Mouse (Mus musculus) retina, embryonic 14.5 days (tissue): ENCODE data around the gene Eprs.
"Not testable (repeated sequence)": the region's sequence is repeated elsewhere in the genome, so short reads cannot be mapped to it uniquely, and the experiment has no call there.

ENCODE experiments used
- DNase-seq: peaks from one replicate; pipeline ENCODE4 v3.0.0-alpha.2; 2015; ENCODE audit warnings: low spot score

The Eprs gene

DNA sequence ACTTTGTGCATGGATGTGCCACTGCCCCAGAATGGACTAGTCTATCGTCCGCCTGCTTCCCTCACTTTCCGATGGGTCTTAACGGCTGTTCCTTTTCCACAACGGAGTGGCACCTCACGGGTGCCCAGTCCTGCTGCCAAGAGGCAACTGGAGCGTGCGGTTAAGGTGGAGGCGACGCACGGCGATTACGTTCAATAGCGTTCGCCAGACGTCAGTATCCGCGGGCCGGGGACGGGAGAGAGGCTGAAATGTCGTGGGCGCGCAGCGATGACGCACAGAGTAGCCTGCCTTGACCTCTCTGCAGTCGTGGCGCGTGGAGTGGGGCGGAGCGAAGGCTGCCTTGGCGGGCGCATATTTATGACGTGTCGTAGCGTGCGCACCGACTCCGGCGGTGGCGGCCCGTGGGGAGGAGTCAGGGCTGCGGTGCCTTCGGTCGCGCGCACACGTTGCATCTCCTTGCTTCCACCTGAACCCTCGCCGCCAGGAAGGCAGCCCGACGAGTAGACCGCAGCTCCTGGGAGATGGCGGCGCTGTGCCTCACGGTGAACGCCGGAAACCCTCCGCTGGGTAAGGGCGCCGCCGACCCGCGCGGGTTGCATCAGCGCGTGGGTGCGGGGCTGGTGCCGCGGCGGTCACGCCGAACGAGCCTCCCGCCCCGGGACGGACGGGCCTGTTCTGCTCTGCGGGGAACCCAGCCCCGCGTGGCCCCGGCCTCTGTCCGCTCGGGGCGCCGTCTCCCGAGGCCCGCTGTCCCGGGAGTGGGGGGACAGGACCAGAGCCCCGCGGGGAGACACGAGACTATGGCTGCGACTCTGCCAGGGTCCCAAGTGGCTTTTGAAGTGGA lies at the start of gene Eprs:
Eprs (plus strand) TSS at position 368 of the 844 bp plus-strand sequence.
- DNase-seq = peak; percentile 99

DNA sequence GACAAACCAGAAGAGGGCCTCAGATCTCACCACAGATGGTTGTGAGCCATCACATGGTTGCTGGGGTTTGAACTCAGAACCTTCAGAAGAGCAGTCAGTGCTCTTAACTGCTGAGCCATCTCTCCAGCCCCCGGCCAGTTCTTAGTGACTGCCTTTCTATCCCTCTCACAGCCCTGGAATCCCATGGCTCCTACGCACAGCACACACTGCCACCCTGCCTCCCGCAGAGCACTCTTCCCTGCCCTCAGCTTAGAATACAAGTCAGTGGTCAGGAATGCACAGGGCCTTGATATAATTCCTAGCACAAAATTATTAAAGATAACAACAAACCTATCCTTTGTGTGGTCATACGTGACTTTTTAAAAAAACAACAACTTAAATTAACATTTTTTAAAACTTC lies 48.3 kb upstream of the Eprs start:
- no peak for DNase-seq

DNA sequence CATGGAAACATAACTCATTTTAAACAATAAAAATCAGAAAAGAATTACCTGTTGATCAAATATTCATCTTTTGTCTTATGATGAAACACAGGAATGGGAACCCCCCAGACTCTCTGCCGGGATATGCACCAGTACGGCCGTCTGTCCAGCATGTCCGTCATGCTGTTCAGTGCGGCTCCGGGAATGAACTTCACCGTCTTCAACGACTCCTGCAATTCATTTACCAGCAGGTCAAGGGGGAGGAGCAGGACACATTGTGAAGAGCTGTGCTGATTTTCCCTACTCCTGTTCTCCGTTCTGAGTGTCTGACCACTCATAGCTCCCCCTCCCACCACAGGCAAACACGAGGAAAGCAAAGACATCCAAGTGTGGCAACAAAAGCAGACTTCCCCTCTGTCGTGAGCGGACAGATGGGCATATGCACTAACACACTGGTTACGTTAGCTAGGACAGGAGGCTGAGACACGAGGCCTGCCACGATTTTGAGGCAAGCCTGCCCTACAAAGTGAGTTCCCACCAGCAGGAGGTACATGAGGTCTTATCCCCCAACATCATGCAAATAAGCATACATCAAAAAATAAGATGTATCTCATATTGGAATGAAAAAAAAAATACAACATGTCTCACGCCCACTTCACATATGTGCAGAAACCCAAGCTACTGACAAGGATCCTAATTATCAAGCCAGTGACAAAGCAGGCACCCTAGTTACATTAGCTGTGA lies 46.8 kb upstream of the Eprs start:
- no peak for DNase-seq

GRCm38 (mm10) chr1:185327754-185328345 lies 35.0 kb upstream of the Eprs start:
- DNase-seq = not testable (repeated sequence)

GRCm38 (mm10) chr1:185328721-185329610 lies 33.9 kb upstream of the Eprs start, which contains the start of gene Iars2:
Gene Iars2, minus strand, starts transcription at chr1:185329396.
- peak; percentile 92 for DNase-seq

GRCm38 (mm10) chr1:185329851-185330250 lies 33.0 kb upstream of the Eprs start:
- DNase-seq = no peak

GRCm38 (mm10) chr1:185331364-185331763 lies 31.5 kb upstream of the Eprs start:
- DNase-seq = no peak

DNA sequence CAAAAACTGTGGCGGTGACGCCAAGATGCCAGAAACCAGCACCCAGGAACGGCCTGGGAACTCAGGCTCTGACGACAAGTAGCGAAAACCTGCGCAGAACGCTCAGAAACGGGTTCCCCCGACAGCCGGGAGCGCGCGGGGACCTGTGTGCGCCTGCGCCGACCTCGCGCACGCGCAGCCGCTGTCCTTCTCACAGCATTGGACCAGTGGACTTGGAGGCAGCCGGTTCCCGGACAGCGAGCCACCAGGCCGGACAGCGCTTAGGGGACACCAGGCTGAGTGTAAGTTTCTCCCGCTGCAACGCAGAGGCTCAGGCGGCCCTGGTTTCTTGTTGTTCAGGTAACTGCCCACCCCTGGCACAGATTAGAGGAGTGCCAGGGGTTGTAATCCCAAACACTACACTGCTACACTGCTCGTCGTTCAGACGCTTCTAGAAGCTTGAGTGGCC lies 30.8 kb upstream of the Eprs start, which contains the start of gene Bpnt1:
Bpnt1 (plus strand) TSS at position 167 of the 448 bp plus-strand sequence.
- peak; percentile 95 for DNase-seq

DNA sequence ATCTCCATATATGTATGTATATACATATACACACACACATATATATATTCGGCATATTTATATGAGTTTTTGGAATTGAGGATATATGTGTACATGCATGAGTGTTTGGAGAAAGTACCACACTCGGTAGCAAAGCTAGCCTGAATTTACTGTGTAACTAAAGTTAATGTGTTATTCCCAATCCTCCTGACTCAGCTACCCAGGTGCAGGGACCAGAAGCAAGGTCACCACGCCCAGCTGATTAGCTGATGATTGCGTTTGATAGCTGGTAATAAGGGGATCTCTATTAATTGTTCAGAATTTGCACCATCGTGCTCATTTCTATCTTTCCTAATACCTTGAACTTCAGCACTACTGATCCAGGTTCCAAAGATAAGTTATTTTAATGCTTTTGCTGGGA lies 29.2 kb upstream of the Eprs start:
- DNase-seq = no peak

- DNase-seq = no peak
These were observed 28.7 kb upstream of the Eprs start for GRCm38 (mm10) chr1:185334136-185334535.

DNA sequence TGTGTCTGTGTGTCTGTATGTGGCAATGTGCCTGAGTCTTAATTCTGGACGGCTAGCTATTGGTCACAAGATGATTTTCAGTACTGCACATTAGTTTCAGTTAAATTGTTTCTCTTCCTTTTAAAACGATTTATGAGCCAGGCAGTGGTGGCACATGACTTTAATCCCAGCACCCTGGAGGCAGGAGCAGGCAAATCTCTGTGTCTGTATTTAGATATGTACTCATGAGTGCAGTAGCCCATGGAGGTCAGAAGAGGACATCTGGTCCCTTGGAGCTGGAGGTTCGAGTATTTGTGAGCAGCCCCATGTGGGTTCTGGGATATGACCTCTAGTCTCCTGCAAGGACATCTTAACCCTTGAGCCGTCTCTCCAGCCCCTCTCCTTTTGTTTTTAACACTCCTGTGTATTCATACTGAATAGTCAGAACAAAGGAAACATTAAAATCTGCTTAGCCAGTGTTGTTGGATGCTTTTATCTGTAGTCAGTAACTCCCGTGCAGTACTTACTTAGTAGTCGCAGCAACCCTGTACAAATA lies 27.5 kb upstream of the Eprs start:
- no peak for DNase-seq

DNA sequence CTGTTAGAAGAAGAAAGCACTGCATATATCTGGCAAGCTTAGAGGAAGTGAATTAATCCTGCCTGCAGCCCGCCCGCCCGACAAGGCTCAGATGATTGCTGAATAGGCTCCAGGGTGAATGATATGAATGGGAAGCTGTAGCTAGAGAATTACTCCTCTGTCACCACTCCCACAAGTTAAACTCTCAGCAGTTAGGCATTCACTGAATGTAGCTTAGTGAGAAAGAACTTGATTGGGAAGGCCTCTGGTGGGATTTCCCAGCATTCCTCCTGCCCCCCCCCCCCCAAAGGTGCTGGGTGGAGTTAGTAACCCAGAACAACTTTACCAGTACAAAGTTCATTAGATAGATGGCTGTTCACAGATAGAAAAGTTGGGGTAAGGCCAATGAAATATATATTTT lies 26.3 kb upstream of the Eprs start:
- no peak for DNase-seq

DNA sequence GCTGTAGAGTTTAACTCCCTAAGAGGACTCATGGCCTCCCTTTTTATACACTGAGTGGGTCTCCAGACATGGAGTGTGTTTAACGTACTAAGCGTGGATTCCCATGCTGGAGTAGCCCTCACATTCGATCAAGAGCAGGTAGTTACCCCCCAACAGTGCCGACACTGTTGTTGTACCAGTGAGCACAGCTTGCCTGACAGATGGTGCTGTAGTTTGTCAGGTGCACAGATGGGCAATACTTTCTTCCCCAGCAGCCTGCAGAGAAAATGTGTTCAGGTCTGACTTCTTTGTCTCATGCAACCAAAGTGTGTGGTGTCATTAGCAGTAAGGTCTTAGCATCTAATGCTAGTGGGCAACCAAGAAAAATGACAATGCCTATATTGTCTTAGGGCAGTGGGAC lies 20.4 kb upstream of the Eprs start:
- DNase-seq = no peak

DNA sequence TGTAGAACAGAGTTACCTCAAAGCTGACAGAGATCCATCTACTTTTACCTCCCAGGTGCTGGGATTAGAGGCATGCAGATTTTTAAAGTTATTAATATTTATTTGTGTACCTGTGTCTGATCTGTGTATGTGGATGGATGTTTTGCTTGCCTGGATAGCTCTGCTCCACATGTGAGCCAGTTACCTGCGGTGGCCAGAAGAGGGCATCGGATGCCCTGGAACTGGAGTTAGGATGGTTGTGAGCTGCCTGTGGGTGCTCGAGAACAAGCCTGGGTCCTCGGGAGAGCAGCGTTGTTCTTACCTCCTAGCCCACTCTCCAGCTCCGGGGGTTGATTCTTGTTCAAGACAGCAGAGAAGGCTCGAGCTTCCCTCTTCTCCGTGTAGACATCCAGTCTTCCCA lies 19.4 kb upstream of the Eprs start:
- DNase-seq = no peak

DNA sequence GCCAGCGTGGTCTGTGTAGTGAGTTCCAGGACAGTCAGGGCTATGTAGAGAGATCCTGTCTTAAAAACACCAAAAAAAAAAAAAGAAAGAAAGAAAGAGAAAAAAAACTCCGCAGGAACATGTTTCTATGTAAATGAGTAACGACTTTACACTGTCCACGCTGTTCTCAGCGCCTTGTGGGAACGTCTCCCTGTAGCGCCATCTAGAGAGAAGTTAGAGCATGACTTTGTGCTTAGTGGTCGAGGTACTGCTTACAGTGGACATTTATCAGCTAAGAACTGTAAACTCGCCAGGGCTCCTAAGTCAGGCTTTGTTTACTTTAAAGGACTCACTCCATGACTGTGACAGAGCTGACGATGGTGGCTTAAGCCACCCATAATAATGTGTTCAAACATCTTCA lies 16.7 kb upstream of the Eprs start:
- no peak for DNase-seq

GRCm38 (mm10) chr1:185349741-185350140 lies 13.1 kb upstream of the Eprs start:
- no peak for DNase-seq

DNA sequence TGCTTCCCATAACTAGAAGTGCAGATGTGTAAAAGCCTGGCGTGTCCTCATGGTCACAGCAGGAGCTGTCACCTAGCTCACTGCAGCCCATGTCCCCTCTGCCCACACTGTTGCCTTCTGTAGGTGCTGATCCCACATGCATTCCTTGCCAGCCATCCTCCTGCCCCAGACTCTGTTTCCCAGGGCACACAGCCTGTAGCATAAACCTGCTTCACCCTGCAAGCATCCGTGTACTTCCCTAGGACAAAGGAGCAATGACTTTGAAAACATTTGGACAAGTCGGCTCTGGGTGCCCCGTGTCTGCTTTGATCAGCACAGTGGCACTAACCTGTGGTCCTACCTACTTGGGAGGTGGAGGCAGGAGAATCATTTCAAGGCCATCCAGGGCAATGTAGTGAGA lies 12.2 kb upstream of the Eprs start:
- no peak for DNase-seq

GRCm38 (mm10) chr1:185352151-185352550 lies 10.7 kb upstream of the Eprs start:
- no peak for DNase-seq

GRCm38 (mm10) chr1:185353351-185353750 lies 9.5 kb upstream of the Eprs start:
- no peak for DNase-seq

DNA sequence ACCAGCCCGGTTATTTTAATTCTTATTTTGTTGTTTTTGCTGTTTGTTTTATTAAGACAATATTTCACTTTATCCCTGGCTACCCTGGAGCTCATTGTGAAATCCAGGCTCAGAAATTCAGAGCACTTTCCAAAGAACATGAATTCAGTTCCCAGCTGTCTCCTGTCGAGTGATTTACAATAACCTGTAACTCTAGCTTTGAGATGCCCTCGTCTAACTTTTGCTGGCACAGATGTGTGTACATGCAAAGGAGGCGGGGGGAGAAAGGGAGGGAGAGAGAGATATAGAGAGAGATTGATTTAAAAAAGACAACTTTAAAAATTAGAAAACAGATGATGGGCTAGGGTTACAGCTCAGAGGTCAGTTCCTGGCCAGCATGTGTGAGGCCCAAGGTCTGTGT lies 8.1 kb upstream of the Eprs start:
- DNase-seq = no peak

DNA sequence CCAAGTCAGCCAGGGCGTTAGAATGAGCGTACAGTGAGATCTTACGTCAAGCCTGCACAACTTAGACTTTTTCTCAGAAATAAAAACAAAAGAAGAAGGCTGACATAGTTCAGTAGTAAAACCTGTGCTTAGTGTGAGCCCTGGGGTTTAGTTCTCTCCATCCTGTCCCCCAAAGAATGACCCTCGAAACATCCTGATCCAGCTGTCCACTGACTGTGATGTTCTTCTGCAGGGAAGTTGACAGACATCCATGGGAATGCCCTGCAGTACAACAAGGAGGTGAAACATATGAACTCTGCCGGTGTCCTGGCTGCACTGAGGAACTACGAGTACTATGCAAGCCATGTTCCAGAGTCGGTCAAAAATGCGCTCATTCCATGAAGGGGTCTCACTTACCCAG lies 6.6 kb upstream of the Eprs start:
- no peak for DNase-seq
